Mouse (Mus musculus) urinary bladder, postnatal 10 days (tissue): ENCODE results near the gene Neurl4.

Experiments
- DNase-seq: peaks from one replicate; pipeline ENCODE4 v3.0.0; 2022; ENCODE audit warnings: low spot score

Gene Neurl4

DNA sequence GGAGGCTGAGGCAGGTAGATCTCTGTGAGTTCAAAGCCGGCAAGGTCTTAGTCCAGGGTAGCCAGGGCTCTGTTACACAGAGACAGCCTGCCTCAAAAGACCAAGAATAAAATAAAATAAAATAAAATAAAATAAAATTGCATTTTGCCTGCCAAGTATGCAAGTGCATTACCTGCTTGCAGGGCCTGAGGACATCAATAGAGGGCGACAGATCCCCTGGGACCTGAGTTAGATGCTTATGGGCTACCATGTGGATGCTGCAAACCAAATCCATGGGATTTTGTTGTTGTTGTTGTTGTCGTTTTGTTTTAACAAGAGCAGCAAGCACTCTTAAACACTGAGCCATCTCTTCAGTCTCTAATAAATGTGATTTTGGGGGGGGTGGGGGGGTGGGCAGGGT is 31.4 kb downstream of the Neurl4 start:
- DNase-seq: no peak

- no peak for DNase-seq
Measured at GRCm38 (mm10) chr11:69933066-69933465, 32.2 kb downstream of the Neurl4 start.

DNA sequence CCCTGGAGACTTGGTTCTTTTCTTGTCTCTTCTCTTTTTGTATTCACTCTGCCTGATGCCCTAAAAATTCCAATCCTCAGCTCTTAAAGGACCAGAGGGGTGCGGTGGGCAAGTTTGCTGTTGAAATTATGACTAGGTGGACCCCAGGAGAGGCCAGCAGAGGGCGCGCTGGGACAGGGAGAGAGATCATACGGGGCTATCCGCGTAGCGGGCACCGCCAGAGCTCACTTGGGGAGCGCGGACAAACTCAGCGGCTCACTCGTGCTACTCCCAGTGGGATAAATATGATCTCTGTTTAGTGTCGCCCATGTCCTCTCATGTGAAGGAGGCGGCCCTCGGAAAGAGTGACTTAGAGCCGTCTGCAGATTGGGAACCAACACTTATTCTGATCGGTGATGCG is 33.3 kb downstream of the Neurl4 start:
- peak; percentile 86 for DNase-seq

GRCm38 (mm10) chr11:69934681-69935080 is 33.8 kb downstream of the Neurl4 start:
- DNase-seq: no peak

DNA sequence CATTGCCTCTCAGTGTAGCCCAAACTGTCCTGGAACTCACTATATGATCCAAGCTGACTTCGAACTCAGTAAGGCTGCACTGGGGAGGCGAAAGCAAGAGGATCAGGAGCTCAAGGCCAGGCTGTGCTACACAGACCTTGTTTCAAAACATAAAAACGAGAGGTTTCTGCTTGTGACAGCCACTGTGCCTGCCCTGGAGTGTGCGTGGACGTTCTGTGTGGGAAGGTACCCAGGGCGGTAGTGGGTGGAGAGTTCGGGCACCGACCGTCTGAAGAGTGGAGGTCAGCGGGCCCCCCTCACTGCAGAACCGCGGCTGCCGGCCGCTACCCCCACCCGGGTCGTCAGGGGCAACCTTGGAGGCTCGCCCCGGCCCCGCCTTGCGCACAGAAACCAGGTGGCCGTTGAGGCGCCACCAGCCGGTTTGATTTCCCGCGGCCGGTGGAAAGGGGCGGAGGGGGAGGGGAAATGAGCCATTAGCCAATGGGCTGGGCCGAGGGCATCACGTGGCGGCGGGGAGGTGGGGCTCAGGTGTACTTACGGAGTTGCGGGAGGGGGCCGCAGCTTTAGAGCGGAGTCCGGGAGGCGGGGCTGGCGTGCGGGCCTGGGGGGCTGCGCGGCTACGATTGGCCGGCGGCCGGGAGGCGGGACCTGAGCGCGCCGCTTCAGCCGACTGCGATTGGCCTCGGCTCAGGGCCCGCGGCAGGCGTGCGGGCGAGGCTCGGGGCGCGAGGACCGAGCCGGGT is 34.4 kb downstream of the Neurl4 start, which contains the start of gene Ybx2:
Gene Ybx2, plus strand, starts transcription at position 660 of the 743 bp plus-strand sequence.
- no peak for DNase-seq

DNA sequence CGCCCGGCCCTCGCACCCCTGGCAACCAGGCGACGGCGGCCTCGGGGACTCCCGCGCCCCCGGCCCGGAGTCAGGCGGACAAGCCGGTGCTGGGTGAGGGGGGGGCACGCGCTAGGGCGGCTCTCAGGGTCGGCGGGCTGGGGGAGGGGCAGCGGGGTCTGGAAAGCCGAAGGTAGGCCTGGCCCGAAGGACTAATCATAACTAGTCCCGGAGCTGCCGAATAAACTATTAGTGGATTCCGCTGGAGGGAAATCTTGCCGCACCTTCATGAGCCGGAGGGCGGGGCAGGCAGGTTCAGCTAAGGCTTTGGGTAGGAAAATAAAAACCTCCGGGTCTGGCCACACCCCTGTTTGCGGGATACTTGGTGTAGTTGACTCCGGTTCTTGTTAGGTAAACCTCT is 35.3 kb downstream of the Neurl4 start:
- no peak for DNase-seq

DNA sequence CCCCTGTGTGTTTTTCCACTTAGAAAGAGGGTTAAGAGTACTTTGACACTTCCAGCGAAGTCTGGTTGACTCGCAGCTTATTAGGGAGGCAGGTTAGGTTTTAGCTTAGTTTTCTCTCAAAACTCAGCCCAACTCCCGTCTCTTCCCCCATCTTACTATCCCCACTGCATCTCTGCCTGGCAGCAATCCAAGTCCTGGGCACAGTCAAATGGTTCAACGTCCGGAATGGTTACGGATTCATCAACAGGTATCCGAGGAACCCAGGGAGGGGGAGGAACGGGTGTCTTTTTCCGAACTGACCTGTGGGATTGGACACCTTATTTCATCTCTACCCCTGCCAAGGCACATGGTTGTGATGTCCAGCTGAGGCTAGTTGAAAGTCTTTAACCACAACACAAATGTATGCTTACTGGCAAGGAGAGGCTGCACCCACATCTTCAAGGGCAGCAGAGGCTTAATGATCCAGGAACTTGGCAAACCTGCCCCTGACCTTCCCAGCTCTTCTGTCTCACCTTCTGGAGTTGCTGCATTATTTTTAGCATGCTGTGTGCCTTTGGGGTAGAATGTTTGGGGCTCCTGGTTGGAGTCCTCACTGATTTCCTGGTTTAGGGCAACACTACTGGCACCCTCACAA is 36.0 kb downstream of the Neurl4 start:
- DNase-seq: no peak

GRCm38 (mm10) chr11:69937385-69937784 is 36.5 kb downstream of the Neurl4 start:
- no peak for DNase-seq

GRCm38 (mm10) chr11:69937834-69938233 is 37.0 kb downstream of the Neurl4 start:
- no peak for DNase-seq

DNA sequence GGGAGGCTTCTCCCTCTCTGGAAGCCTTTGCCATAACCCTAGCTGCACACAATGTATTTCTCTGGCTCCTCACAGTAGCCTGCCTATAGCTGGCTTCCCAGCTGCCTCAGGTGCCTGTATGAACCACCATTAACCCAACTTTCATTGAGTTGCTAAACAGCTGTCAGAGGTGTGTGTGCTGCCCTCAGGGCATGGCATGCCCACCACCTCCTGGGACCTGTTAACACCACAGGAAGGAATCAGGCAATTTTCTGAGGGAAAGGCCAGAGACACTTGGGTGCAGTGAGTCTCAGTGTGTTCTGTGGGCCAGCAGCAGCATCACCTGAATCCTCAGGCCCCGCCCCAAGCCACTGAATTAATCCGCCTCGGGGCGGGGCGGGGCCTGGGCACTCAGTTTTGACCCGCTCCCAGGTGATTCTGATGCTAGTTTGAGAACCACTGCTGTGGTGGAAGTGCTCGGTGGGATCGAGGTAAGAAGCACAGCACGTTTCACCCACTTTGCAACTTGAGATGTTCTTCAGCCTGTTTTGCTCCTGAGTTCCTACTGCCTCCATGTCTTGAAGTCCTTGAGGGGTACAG is 37.6 kb downstream of the Neurl4 start:
- DNase-seq: no peak

DNA sequence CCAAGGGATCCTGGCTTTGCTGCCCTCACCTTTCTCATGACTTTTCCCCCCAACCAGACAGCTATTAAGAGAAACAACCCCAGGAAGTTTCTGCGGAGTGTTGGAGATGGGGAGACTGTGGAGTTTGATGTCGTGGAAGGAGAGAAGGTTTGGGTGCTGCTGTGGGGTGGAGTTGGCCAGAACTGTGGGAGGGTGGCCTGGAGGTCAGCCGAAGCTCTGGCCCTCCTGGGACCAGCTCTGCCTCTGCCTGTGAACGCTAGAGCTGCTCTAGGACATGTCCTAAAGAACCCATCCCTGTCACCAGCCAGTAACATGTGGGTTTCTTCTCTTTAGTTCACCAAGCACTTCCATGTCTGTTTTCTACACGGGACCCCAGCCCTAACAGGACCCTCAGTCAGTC is 38.3 kb downstream of the Neurl4 start:
- DNase-seq: no peak

DNA sequence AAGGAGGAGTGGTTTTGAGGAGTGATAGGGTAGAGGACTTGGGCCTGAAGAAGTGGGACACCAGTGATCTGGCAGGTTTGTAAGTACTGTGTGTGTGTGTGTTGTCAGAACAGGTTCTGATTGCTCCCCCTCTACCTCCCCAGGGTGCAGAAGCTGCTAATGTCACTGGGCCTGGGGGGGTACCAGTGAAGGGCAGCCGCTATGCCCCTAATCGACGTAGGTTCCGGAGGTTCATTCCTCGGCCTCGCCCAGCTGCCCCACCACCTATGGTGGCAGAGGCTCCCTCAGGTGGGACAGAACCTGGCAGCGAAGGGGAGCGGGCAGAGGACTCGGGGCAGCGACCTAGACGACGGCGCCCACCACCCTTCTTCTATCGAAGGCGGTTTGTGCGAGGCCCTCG is 38.9 kb downstream of the Neurl4 start:
- DNase-seq: no peak

- DNase-seq: no peak
Measured at GRCm38 (mm10) chr11:69940962-69941361, 40.1 kb downstream of the Neurl4 start.

- DNase-seq: no peak
Measured at GRCm38 (mm10) chr11:69945216-69945615, 44.3 kb downstream of the Neurl4 start.

GRCm38 (mm10) chr11:69945997-69946891 is 45.4 kb downstream of the Neurl4 start:
- no peak for DNase-seq

GRCm38 (mm10) chr11:69947337-69948065 is 46.6 kb downstream of the Neurl4 start:
- DNase-seq: no peak

GRCm38 (mm10) chr11:69948066-69948762 is 47.3 kb downstream of the Neurl4 start, which contains the start of gene Slc2a4:
Slc2a4 (minus strand) TSS chr11:69948188.
- DNase-seq: peak; percentile 82

GRCm38 (mm10) chr11:69948763-69949150 is 47.9 kb downstream of the Neurl4 start:
- DNase-seq: peak; percentile 55

DNA sequence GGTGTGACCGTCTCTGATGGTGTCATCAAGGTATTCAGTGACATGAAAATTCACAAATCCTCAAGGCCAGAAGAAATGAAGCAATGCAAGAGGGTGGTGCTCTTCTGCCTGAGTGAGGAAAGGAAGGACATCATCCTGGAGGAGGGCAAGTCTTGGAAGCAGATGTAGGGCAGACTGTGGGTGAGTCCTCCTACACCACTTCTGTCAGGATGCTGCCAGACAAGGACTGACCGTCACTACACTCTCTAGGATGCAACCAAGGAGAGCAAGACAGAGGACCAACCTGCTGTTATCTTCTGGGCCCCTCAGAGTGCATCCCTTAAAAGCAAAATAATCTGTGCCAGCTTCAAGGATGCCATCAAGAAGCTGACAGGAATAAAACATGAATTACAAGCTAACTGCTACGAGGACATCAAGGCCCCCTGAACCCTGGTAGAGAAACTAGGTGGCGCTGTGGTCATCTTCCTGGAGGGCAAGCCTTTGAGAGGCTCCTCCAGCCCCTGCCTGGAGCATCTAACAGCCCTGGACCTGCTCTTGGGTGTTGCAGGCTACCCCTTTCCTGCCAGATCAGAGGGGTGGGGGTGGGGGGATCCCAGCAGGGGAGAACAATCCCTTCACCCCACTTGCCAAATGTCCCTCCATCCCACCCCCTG is 50.1 kb downstream of the Neurl4 start:
- no peak for DNase-seq

- DNase-seq: no peak
Measured at GRCm38 (mm10) chr11:69952274-69952673, 51.4 kb downstream of the Neurl4 start.
